Mouse (Mus musculus) kidney, adult 2 months (tissue): ENCODE data around the gene Rap1gds1.

Source experiments
- CTCF ChIP-seq: fragments of 200-500 bp; conservative IDR thresholded peaks from 2 replicates; pipeline ENCODE4 v1.5.1; 2011; ENCODE audit warnings: low read depth, mild to moderate bottlenecking, control low read depth, low read length, moderate library complexity, mixed read lengths; ENCODE audit not compliant: insufficient read depth, insufficient read length
- POLR2A ChIP-seq: fragments of 200-500 bp; IDR thresholded peaks from one replicate; pipeline ENCODE4 v1.6.1; 2011; ENCODE audit warnings: low read depth, low read length, control low read depth

DNA sequence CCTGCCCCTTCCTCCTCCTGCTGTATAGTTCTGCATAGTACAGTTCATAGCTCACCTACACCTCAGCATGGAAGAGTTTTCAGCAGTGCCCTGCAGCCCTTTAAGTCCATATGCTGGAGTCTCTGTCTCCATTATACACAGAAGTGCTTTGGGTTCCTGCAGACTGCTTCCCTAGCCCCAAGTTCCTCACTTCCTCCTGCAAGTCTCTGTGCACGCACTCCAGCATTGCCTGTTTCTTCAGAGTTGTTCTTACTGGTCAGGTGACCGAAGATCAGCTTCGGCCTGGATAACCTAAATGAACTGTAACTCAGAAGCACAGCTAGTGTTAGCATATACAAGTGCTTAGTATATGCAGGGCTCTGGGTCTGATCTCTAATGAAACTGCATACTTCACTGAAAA lies 12.9 kb downstream of the Rap1gds1 start:
- TF ChIP-seq CTCF (no peak), POLR2A (no peak)
